Mouse (Mus musculus): ENCODE data around the gene Adamtsl5.

DNA sequence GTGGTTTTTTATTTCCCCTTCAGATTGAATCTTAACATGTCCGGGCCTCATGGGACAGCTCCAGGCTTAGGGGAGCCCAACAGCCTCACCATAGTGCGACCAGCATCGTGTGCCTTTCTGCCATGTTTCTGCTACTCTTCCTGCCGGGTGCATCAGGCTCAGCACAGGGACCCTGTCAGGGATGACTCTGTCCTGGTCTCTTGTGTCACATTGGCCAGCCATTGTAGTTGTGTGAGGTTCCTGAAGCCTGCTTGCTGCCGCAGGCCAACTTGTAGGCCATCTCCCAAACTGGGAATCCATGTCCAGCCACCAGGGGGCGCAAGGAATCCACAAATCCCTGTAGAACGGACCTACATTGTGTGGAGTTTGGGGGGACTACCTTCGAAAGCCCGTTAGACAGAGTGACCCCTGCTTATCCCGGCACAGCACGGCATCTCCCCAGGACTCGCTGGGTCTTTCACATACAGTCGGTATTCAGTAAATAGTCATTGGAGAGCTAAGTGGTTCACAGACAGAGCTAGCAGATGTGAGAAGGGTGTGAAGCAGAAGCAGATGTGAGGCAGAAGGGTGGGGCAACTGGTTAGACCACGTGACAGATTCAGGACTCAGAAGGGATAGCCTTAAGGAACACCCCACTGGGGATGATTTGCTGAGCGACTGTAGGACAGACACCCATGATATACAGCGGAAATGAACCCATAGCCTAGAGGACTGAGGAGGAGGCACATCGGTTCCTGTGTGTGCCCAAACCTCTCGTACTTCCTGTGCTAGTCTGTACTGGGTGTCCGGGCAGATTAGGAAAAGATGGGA is 8.1 kb downstream of the Adamtsl5 start:
- TF ChIP-seq FLI1 (IDR thresholded peaks at IDR 0.05; ENCODE audit: low read length): no peak
- no peak for TF ChIP-seq GATA1 (IDR thresholded peaks at IDR 0.05; ENCODE audit: borderline replicate concordance, low read length)

Data from megakaryocyte, embryonic 14.5 days (primary cell).